Mouse (Mus musculus): ENCODE results near the gene Paics.

- TF ChIP-seq POLR2A (IDR thresholded peaks at IDR 0.05; ENCODE audit: extremely low read depth, insufficient read depth, low read length) (no peak), CTCF (IDR thresholded peaks at IDR 0.05; ENCODE audit: low read depth, low read length) (no peak)
Observed at GRCm38 (mm10) chr5:76947758-76948157, 3.3 kb upstream of the Paics start.

All from liver, adult 2 months (tissue).